Mouse (Mus musculus) small intestine, adult 2 months (tissue): Measurements from ENCODE around the gene Zfp445. TPM values are rescaled to one million over a fixed set of nuclear protein-coding genes. Genes with fewer than 3 reads are reported as not detected.
A peak's percentile ranks its signal among the peaks of the same experiment; 100 is the strongest.
"Not testable (repeated sequence)": the region's sequence is repeated elsewhere in the genome, so short reads cannot be mapped to it uniquely, and the experiment has no call there.

Experiments used
- H3K27ac ChIP-seq: fragments of 200-500 bp; 2 replicates; pipeline ENCODE4 v1.5.1; 2012; ENCODE audit warnings: low read depth, low read length, control low read depth, inconsistent platforms; ENCODE audit not compliant: insufficient read depth
- H3K27me3 ChIP-seq: fragments of 200-500 bp; 2 replicates; pipeline ENCODE4 v1.6.1; 2012; ENCODE audit warnings: mild to moderate bottlenecking, moderate library complexity, low read length, inconsistent platforms; ENCODE audit not compliant: control insufficient read depth, insufficient read depth
- H3K36me3 ChIP-seq: fragments of 200-500 bp; 2 replicates; pipeline ENCODE4 v1.6.1; 2012; ENCODE audit warnings: mild to moderate bottlenecking, low read length, control low read depth, inconsistent platforms; ENCODE audit not compliant: control insufficient read depth, insufficient read depth
- H3K4me1 ChIP-seq: fragments of 200-500 bp; 2 replicates; pipeline ENCODE4 v1.6.1; 2012; ENCODE audit warnings: low read length, inconsistent platforms, mixed read lengths; ENCODE audit not compliant: control insufficient read depth, insufficient read depth, insufficient read length
- H3K4me3 ChIP-seq: fragments of 200-500 bp; 2 replicates; pipeline ENCODE4 v1.5.1; 2012; ENCODE audit warnings: low read depth, mild to moderate bottlenecking, control low read depth, inconsistent platforms, low read length, moderate library complexity
- CTCF ChIP-seq: fragments of 200-500 bp; IDR thresholded peaks from 2 replicates; pipeline ENCODE4 v1.5.1; 2012; ENCODE audit warnings: low read depth, mild to moderate bottlenecking, control low read depth, inconsistent platforms, low read length, moderate library complexity, mixed read lengths; ENCODE audit not compliant: insufficient replicate concordance, insufficient read length; ENCODE audit errors: extremely low read depth
- POLR2A ChIP-seq: fragments of 200-500 bp; IDR thresholded peaks from 2 replicates; pipeline ENCODE4 v1.6.1; 2012; ENCODE audit warnings: low read depth, mild to moderate bottlenecking, control low read depth, inconsistent platforms, low read length, moderate library complexity
- WGBS: fragments of 180-500 bp; shearing (Covaris S2); methylation state at CpG from one replicate; pipeline ENCODE4 v1.1.7; 2018; 5-methylcytosine and 5-hydroxymethylcytosine counted together
- polyA plus RNA-seq: library from polyadenylated mRNA; depleted of rRNA; stranded (reverse); fragments of >200 nt; gene quantifications from 2 replicates; pipeline ENCODE4 v1.2.3, GENCODE M21; 2012

Zfp445 gene
- polyA plus RNA-seq, 1 experiment = 9.2 TPM

DNA sequence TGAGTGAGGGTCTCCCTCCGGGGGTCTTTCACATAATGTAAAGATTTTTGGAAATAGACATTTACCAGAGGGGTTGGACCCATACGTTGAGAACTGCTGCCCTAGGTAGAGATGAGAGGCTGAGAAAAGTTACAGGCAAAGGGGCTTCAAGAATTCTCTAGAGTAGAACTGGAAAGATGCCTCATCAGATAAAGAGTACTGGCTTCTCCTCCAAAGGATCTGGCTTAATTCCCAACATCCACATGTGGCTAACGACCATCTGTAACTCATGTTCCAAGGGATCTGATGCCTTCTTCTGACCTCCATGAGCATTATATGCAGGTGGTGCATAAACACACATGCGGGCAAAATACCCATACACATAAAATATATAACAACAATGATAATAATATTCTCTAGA is 10.2 kb downstream of the Zfp445 start:
- TF ChIP-seq CTCF (no peak), POLR2A (no peak)
- H3K4me3 ChIP-seq = no peak overlapping the region
- H3K27ac ChIP-seq = no peak overlapping the region
- 97% methylated on average over 4 of the region's 4 CpGs for WGBS
- peaks cover 88% of the 10 kb centered on the region for H3K36me3 ChIP-seq
- H3K4me1 ChIP-seq = no peaks in the 10 kb centered on the region
- H3K27me3 ChIP-seq = no peaks in the 10 kb centered on the region

DNA sequence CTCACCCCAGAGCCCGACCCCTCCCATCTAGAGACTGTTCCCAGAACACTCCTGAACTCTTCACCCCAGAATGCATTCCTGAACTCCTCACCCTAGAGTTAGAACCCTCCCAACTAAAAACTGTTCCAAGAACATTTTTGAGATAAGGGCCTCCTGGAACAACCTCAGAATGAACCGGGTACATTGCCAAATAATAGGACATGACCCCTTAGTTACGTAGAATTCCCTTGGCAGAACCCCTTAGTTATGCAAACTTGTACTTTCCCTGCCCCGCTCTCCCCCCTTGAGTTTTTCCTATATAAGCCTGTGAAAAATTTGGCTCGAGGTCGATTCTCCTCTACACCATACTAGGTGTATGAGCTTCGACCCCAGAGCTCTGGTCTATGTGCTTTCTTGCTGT is 10.7 kb downstream of the Zfp445 start:
- 76% methylated on average over 3 of the region's 7 CpGs for WGBS
- H3K4me3 ChIP-seq, H3K4me1 ChIP-seq, H3K27ac ChIP-seq, H3K27me3 ChIP-seq: not testable (repeated sequence)
- H3K36me3 ChIP-seq = peaks cover 86% of the 10 kb centered on the region

DNA sequence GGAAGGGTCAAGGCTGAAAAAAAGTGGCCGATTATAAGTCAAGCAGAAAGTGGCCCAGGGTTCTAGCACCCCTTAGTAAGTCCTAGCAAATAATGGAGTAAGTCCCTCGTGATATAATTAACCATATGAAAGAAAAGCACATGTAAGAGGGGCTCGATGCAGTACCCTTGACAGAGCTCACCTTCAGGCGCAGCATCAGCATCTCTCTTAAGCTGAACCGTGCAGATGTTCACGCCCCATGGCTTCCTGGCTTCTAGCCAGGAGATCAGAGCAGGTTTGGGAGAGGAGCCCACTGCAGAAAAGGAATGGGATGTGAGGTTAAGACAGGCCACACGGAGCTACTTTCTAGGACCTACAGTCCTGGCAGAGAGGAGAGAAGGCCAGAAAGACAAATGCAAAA is 11.3 kb downstream of the Zfp445 start:
- no peak for TF ChIP-seq POLR2A
- no peak for TF ChIP-seq CTCF
- WGBS = 92% methylated on average over 7 of the region's 7 CpGs
- Histone ChIP-seq H3K4me3 (no peak overlapping the region), H3K27me3 (no peaks in the 10 kb centered on the region), H3K4me1 (no peaks in the 10 kb centered on the region), H3K27ac (no peak overlapping the region), H3K36me3 (peaks cover 81% of the 10 kb centered on the region)

DNA sequence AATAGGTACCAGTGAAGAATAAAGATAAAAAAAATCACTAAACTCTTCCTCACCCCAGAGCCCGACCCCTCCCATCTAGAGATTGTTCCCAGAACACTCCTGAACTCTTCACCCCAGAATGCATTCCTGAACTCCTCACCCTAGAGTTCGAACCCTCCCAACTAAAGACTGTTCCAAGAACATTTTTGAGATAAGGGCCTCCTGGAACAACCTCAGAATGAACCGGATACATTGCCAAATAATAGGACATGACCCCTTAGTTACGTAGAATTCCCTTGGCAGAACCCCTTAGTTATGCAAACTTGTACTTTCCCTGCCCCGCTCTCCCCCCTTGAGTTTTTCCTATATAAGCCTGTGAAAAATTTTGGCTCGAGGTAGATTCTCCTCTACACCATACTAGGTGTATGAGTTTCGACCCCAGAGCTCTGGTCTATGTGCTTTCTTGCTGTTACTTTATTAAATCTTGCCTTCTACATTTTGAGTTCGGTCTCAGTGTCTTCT is 17.9 kb downstream of the Zfp445 start:
- not testable (repeated sequence) for H3K4me3 ChIP-seq, H3K27ac ChIP-seq, H3K4me1 ChIP-seq, H3K27me3 ChIP-seq
- 72% methylated on average over 7 of the region's 8 CpGs for WGBS
- peaks cover 26% of the 10 kb centered on the region for H3K36me3 ChIP-seq

DNA sequence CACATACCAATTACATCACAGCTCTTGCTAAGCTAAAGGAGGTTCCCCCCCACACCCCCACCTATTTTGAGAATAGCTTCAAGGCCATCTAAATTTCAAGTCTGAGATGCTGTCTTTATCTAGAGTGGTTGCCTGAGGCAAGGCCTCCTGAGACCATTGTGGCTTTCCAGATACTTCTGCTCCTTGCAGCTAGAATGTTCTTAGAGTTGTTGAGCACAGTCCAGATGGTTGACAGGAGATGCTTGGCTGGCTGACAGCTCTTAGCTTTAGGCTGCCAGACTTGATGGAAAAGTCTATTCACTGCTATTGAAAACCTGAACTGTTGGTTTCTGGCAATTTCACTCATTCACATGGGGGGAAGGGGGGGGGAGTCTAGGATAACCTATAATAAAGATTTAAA is 19.6 kb downstream of the Zfp445 start:
- no peaks in the 10 kb centered on the region for H3K27me3 ChIP-seq
- H3K4me3 ChIP-seq = no peak overlapping the region
- no peak overlapping the region for H3K27ac ChIP-seq
- peaks cover 9% of the 10 kb centered on the region for H3K36me3 ChIP-seq
- no peak for TF ChIP-seq CTCF
- no peak for TF ChIP-seq POLR2A
- H3K4me1 ChIP-seq = no peaks in the 10 kb centered on the region

DNA sequence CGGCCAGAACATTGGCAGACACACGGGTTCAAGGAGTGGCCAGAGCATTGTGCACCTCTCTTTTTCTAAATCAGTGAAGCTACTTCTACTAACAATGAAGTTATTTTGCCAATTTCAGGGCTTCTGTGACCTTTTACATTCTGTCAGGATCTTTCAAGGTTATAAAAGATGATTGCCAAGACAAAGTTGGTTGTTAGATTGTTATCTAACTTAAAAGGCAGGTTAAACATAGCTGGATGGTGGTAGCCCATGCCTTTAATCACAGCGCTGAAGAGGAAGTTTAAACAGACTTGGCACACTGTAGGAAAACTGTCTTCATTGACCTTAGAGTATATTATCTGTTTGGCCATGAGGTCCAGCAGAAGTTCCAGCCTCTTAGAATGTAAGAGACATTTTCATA is 20.2 kb downstream of the Zfp445 start:
- WGBS = 23% methylated on average over 3 of the region's 3 CpGs
- Histone ChIP-seq H3K4me1 (no peaks in the 10 kb centered on the region), H3K27ac (no peak overlapping the region), H3K27me3 (no peaks in the 10 kb centered on the region), H3K4me3 (no peak overlapping the region), H3K36me3 (peaks cover 5% of the 10 kb centered on the region)
- TF ChIP-seq CTCF = no peak

DNA sequence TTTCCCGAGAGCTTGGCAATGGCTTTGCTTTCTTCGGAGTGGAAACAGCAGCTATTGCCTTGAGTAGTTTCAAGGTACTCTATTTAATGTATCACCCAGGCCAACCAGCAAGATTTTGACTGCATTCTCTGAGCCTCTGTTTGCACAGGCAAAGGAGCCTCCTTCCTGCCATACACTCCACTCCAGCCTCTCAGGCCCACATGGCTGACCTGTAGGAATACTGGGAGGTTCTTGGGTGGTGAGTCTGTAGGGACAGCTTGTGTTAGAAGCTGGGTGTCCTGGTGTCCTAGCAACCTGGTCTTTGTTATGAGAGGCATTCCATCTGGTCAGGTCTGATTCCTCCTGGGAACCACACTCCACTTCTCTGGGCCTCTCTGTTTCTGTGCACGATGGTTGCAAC is 22.0 kb downstream of the Zfp445 start, which contains the start of gene Gm35549:
Gm35549 (minus strand) TSS at position 276 of the 400 bp plus-strand sequence.
- Histone ChIP-seq H3K4me3 (no peak within 1 kb of the TSS), H3K4me1 (no peaks in the 10 kb centered on the region), H3K36me3 (no peaks in the 10 kb centered on the region), H3K27me3 (no peaks in the 10 kb centered on the region), H3K27ac (no peak within 1 kb of the TSS)
- 21% methylated on average over 3 of the region's 3 CpGs for WGBS
- TF ChIP-seq CTCF (no peak), POLR2A (no peak)

DNA sequence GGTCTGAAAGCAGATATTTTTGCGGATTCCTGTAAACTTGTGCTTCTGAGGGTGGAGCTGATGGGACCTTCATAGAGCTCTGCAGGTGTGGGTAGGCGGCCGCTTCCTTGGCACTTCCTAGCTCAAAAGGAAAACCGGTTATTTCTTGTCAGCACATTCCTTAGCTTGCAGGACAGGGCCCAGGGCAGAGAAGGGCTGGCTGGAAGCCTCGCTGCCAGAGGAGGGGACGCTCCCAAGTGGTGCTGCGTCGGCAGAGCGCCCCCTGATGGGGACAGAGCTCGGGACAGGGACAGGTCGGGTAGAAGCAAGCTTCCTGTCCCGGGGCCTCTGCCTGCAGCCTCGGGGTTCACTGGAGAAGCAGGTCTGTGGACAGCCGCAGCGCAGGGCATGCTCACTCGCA is 28.1 kb downstream of the Zfp445 start:
- WGBS = 44% methylated on average over 16 of the region's 16 CpGs
- Histone ChIP-seq H3K4me1 (no peaks in the 10 kb centered on the region; the same call in 1 of the 2 replicates), H3K36me3 (peaks cover 5% of the 10 kb centered on the region), H3K4me3 (no peak overlapping the region), H3K27ac (no peak overlapping the region), H3K27me3 (no peaks in the 10 kb centered on the region)
- TF ChIP-seq POLR2A = no peak
- 0 out of 2 replicates have a peak, but pooled peaks have one; percentile 14 for TF ChIP-seq CTCF
